Mouse (Mus musculus): ENCODE measurements around the gene Gm39566.

Gm39566 gene

GRCm38 (mm10) chr11:69765221-69766125, 49.6 kb downstream of the Gm39566 start, which contains the start of gene Zbtb4:
Zbtb4 (plus strand) TSS chr11:69765912.
- in situ Hi-C loops (cut with MboI, MseI): loop anchor here (25.0 kb wide), 1 partner anchor 897 kb away; the partner anchor contains the start of genes Eno3, Pfn1 and Spag7

GRCm38 (mm10) chr11:69763551-69763950, 51.5 kb downstream of the Gm39566 start:
- in situ Hi-C loops (cut with MboI, MseI): loop anchor here (25.0 kb wide), 1 partner anchor 899 kb away; the partner anchor contains the start of genes Eno3, Pfn1 and Spag7

GRCm38 (mm10) chr11:69761868-69762267, 53.2 kb downstream of the Gm39566 start, which contains the start of gene Slc35g3:
Slc35g3 (minus strand) TSS chr11:69761968.
- in situ Hi-C loops (cut with MboI, MseI): loop anchor here (25.0 kb wide), 1 partner anchor 900 kb away; the partner anchor contains the start of genes Eno3, Pfn1 and Spag7

Measured in T-helper 2 cell (primary cell).